Mouse (Mus musculus) forelimb bud, embryonic 11.5 days (tissue): ENCODE results near the gene Sphk2.

Source experiments
- DNase-seq: peaks from one replicate; pipeline ENCODE4 v3.0.0-alpha.2; 2012; ENCODE audit warnings: low read depth, low spot score

Gene Sphk2

GRCm38 (mm10) chr7:45717918-45718297, at the start of gene Sphk2:
Gene Sphk2 (minus strand): TSS chr7:45718002.
- DNase-seq = peak; percentile 100

DNA sequence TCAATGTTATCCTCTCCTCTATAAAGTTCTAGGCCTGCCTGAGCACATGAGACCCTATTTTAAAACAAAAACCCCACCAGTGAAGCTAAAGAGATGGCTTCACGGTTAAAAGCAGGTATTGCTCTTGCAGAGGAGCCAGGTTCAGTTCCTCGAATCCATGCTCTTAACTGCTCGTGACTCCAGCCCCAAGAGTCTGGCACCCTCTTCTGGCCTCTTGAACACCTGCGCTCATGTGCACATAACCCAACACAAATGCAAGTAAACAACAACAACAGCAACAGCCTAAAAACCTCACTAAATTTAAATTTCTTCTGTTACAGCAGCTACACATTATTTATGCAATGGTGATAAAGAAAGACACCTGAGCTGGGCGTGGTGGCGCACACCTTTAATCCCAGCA, 49.7 kb upstream of the Sphk2 start:
- DNase-seq = no peak

DNA sequence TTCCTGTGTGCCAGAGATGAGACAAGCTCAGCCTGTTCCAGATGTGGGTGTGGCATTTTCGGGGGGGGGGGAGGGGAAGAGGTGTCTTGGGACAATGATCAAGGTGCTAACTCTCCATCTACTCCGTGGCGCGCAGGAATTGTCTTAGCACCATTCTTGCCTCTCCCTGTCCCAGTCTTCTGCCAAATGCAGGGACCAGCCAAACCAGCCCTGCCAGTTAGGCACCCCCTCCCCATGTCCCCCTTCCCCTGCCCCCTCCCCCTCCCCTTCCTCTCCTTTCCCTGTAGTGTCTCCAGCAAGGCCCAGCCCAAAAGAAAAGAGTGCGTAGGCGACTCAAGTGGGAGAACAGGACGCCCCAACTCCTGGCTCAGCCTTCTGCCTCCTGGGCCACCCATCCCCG, 49.0 kb upstream of the Sphk2 start:
- no peak for DNase-seq

- no peak for DNase-seq
Observed at GRCm38 (mm10) chr7:45765995-45766394, 48.2 kb upstream of the Sphk2 start.

GRCm38 (mm10) chr7:45760151-45760550, 42.3 kb upstream of the Sphk2 start:
- DNase-seq = no peak

- peak; percentile 26 for DNase-seq
Observed at GRCm38 (mm10) chr7:45759400-45759799, 41.6 kb upstream of the Sphk2 start.

DNA sequence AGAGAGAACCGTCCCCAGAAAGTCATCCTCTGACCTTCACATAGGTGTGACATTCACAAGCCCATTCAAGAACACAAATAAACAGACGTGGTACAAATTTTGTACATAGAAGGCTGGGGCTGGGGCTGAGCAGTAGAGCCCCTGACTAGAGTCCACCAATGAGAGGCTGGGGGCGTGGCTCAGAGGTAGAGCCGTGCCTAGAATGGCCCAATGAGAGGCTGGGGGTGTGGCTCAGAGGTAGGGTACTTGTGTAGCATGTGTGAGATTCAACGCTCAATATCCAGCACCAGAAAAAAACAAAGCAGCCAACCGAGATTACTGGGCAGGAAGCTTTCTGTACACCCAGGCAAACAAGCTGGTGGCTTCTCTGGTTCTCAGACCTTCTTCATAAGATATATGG, 37.9 kb upstream of the Sphk2 start:
- no peak for DNase-seq

GRCm38 (mm10) chr7:45750162-45750561, 32.4 kb upstream of the Sphk2 start:
- no peak for DNase-seq

DNA sequence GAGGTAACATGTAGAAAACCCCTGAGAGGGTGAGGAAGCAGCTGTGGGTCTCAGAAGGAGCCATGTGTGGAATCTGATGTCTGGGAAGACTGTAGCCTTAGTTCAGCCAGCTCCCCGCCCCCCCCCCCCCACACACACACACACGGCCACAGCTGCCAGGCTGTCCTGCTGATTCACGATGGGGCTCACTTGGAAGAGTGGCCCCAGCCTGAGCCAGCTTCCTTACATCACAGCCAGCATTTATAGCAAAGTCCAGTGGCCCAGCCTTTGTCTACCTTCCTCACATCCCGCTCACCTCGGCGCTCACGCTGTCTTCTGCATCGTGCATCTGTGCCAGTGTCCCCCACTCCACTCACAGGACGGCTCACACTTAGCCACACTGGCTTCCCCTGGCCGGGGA, 31.6 kb upstream of the Sphk2 start:
- DNase-seq = no peak

DNA sequence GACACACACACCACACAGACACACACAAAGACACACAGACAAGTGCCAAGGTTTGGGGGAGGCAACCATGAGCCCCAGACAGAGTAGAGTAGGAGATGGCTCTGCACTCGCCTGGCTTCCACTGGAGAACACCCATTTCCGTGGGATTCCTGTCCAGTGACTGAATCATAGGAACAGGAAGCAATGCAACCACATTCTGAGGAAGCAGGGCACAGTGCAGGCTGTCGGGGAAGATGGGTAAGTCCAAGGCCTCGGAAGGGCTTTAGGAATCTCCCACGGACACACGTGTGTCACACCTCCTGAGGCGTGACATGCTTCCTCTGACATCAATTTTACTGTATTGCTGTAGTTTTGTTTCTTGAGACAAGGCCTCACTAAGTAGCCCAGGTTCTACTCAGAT, 30.3 kb upstream of the Sphk2 start:
- DNase-seq = no peak

GRCm38 (mm10) chr7:45747450-45747849, 29.6 kb upstream of the Sphk2 start:
- DNase-seq = no peak

DNA sequence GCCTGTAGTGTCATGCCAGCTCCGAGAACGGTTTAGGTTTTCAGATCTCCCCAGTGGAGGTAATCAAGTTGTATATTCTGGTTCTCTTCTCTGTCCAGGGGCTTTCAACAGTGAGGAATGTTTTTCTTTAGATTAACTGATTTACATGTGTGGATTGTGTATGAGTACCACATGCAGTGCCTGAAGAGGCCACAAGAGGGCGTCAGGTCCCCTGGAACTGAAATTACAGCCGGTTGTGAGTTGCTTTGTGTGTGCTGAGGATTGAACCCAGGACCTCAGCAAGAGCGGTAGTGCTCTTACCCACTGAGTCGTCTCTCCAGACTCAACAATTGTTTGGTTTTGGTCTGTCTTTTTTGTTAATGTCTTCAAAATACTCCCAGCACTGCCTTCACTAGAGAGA, 28.7 kb upstream of the Sphk2 start:
- no peak for DNase-seq

GRCm38 (mm10) chr7:45744387-45744786, 26.6 kb upstream of the Sphk2 start:
- DNase-seq = peak; percentile 87

GRCm38 (mm10) chr7:45742338-45742737, 24.5 kb upstream of the Sphk2 start:
- no peak for DNase-seq

DNA sequence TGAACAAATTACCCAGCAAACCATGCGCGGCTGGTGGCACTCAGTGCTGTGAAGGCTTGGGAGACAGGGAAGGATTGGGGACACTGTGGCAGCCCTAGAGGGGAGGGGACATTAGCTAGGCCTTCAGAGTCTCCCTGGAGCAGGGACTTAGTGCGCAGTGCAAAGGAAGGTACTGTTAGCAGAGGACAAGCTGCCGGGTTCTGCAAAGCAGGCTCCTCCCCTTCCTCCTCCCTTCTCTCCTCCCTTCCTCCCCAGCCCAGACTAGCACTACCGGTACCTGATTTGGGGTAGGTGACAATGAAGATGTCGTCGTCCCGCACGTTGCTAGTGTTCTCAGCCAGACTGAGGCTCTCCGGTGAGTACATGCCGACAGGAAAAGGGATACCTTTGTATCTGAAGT, 24.0 kb upstream of the Sphk2 start:
- no peak for DNase-seq

DNA sequence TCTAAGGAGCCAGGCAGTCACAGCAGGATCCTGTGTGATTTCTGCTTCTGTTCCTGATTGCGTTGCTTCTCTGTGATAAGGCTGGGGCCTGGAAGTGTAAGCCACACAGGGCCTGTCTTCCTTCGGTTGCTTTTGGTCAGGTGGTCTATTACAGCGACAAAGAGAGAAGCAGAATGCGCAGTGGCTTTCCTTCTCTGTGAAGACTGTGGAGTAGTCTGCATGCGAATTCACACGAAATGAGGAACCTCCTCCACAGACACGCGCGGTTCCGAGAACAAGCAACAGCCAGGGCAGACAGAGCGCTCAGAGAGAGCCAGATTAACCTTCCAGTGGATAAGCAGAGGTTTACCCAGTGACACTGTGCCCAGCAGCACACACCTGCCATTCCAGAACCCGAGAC, 23.5 kb upstream of the Sphk2 start:
- DNase-seq = no peak

DNA sequence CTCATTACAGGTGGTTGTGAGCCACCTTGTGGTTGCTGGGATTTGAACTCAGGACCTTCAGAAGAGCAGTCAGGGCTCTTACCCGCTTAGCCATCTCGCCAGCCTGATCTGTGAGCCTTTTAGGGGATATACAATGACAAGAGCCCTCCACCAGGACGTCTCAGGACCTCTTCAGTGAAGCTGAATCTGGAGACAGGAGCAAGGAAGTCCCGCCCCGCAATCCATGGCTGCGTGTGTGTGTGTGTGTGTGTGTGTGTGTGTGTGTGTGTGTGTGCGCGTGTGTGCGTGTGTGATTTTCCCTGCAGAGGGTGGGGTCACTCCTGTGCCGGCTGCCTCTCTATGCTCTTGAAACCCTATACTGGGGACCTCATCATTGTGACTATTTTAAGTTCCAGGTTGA, 22.0 kb upstream of the Sphk2 start:
- DNase-seq = no peak

GRCm38 (mm10) chr7:45739162-45739763, 21.5 kb upstream of the Sphk2 start:
- peak; percentile 90 for DNase-seq

DNA sequence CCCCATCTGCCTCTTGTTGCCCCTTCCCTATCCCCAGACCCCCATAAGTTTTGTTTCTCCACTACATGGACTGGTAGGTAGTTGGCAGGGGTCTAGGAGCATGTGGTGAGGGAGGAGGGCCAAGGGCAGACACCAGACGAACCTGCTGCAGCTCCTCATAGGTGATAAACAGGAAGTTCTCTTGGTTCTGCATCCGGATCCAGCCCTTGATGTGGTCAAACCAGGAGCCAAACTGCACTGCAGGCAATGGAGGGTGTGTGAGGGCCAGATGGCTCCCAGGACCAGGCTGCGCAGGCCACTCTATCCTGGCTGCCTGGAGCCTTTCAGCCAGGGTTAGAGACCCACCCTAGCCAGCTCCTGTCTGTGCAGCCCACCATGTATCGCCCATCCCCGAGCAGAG, 15.7 kb upstream of the Sphk2 start:
- DNase-seq = no peak

- peak; percentile 70 for DNase-seq
Observed at GRCm38 (mm10) chr7:45730727-45731431, 13.1 kb upstream of the Sphk2 start.

- DNase-seq = no peak
Observed at GRCm38 (mm10) chr7:45727625-45728024, 9.8 kb upstream of the Sphk2 start.

DNA sequence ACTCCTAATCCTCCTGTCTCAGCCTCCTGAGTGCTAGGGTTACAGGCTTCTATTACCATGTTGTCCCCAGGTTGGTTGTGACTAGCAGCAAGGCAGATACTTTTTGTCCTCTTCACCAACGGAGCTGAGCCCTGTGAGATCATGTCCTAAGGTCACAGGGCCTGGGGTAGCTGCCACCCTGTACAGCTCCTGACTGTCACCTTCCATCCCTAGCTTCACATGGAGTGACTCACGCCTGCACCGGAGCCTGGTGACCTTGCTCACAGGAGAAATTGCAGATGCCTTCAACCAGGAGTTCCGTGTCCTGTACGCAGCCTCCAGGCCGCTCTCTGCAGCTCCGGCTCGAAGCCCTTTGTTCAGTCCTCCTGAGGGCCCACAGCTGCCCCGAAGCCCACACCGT, 8.6 kb upstream of the Sphk2 start:
- DNase-seq = no peak

DNA sequence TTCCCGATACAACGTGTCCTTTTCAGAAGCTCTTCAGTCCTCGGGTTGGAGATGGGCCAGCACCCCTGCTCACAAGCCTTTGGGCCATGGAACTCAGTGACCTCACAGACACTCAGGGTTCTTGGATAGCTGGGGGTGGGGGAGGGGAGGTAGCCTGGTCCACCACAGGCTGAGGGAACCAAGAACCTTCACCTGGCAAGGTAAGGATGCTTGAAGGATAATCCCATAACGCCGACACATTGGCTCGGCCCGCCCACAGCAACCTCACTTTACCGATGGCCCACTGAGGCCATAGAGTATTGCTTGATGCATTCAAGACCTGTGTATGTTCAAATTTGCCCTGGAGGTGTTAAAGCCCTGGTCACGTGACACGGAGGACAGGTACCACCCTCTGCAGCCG, 7.9 kb upstream of the Sphk2 start, which contains the start of gene Spaca4:
Gene Spaca4 (minus strand): TSS at position 101 of the 400 bp plus-strand sequence.
- no peak for DNase-seq

- no peak for DNase-seq
Observed at GRCm38 (mm10) chr7:45725151-45725550, 7.3 kb upstream of the Sphk2 start.
